Mouse (Mus musculus): Measurements from ENCODE around the gene Myl9. TPM values are rescaled to one million over a fixed set of nuclear protein-coding genes. Genes with fewer than 3 reads are reported as not detected.
"Not testable (repeated sequence)": the region's sequence is repeated elsewhere in the genome, so short reads cannot be mapped to it uniquely, and the experiment has no call there.

Myl9 gene
- polyA plus RNA-seq, 1 experiment = 442 TPM

DNA sequence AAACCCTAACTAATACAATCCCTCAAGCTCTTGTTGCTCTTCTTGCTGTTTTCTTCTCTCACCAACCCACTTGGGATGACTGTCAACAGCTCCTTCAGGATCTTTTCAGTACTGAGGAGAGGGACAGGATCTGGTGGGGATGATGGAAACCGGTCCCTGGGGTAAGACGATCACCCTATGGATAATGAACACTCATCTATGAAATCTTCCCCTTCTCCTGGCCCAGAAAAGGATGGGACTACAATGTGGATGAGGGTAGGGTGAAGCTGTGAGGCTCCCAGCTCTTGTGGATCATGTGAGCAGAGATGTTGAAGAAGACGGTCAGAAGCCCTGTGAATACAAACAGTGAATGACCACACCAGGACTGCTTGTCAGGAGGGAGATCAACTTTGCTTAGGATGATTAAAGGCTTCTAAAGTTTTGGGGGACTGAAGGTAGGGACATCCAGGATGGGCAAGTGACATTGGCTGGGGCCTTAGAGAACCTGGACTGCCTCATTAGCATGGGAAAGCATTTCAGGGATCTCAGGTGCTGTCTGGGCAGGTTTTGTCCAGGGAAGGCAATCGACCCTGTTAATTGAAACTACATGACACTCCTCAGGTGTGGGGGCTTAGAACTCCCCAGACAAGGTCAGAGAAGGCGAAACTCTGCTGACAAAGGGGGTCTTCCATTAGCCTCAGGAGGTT lies 12.0 kb downstream of the Myl9 start:
- no peak for TF ChIP-seq REST (IDR thresholded peaks at IDR 0.05; ENCODE audit: insufficient read depth, insufficient read length)
- no peak for TF ChIP-seq MAX (IDR thresholded peaks at IDR 0.05; ENCODE audit: low read depth)
- no peak overlapping the region for H3K4me2 ChIP-seq (ENCODE audit: low read depth)
- no peaks in the 10 kb centered on the region for H3K27me3 ChIP-seq (ENCODE audit: control insufficient read depth, insufficient read depth, insufficient read length)
- H3K36me3 ChIP-seq (ENCODE audit: control insufficient read depth, insufficient read depth) = no peaks in the 10 kb centered on the region
- no peak overlapping the region for H3ac ChIP-seq (ENCODE audit: control insufficient read depth, insufficient read length)
- no peaks in the 10 kb centered on the region for H3K79me2 ChIP-seq (ENCODE audit: control insufficient read depth, insufficient read depth)
- H3K4me3 ChIP-seq = no peak overlapping the region

DNA sequence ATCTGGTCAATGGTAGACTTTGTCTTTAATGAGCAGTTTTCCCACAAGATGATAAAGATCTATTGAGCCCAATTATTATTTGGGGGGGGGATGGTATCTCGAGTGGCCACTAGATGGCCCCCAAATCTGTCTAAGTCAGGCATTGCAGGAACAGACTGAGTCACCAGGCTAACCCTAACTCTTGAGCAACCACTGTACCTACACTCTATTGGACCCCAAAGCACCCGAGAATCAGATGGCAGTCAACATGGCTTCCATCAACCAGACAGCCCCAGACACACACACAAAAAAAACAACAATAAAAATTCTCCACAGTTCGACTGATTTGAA lies 12.5 kb downstream of the Myl9 start:
- H3K4me2 ChIP-seq (ENCODE audit: low read depth) = no peak overlapping the region
- no peaks in the 10 kb centered on the region for H3K27me3 ChIP-seq (ENCODE audit: control insufficient read depth, insufficient read depth, insufficient read length)
- H3ac ChIP-seq (ENCODE audit: control insufficient read depth, insufficient read length) = no peak overlapping the region
- TF ChIP-seq MAX (IDR thresholded peaks at IDR 0.05; ENCODE audit: low read depth) (no peak), MYOG (IDR thresholded peaks at IDR 0.05; ENCODE audit: control insufficient read depth in 1 of 3, insufficient read depth in 1 of 3, insufficient read length in 2 of 3, low read depth in 2 of 3) (no peak), CEBPB (IDR thresholded peaks at IDR 0.05; ENCODE audit: insufficient read depth, poor library complexity, severe bottlenecking) (peak; percentile 49; the same call in 1 of the 2 replicates)
- no peaks in the 10 kb centered on the region for H3K79me2 ChIP-seq (ENCODE audit: control insufficient read depth, insufficient read depth)
- no peak overlapping the region for H3K4me3 ChIP-seq
- H3K36me3 ChIP-seq (ENCODE audit: control insufficient read depth, insufficient read depth) = no peaks in the 10 kb centered on the region

DNA sequence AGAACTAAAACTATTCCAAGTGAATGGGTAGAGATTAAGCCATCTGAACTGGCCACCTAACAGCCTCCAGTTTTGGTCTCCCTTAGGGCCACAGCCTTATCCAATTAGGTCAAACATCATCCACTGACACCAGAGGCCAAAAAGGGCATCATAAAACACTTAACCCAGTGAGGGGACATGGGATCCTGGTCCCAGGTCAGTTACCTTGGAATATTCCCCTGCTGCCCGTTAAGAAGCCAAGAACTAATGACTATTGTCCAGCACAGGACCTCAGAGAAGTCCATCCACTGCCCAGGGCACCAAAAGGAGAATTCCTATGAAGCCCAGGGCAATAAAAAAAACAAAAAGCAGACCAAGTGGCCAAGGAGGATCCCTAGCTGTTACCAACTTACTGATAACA lies 13.6 kb downstream of the Myl9 start:
- Histone ChIP-seq H3K4me2 (ENCODE audit: low read depth) (no peak overlapping the region), H3K27me3 (ENCODE audit: control insufficient read depth, insufficient read depth, insufficient read length) (no peaks in the 10 kb centered on the region), H3K36me3 (ENCODE audit: control insufficient read depth, insufficient read depth) (no peaks in the 10 kb centered on the region), H3ac (ENCODE audit: control insufficient read depth, insufficient read length) (no peak overlapping the region), H3K79me2 (ENCODE audit: control insufficient read depth, insufficient read depth) (no peaks in the 10 kb centered on the region), H3K4me3 (no peak overlapping the region)
- no peak for TF ChIP-seq TCF12 (IDR thresholded peaks at IDR 0.05; ENCODE audit: insufficient read depth, poor library complexity, severe bottlenecking)
- TF ChIP-seq CEBPB (IDR thresholded peaks at IDR 0.05; ENCODE audit: insufficient read depth, poor library complexity, severe bottlenecking) = no peak
- no peak for TF ChIP-seq SRF (IDR thresholded peaks at IDR 0.05; ENCODE audit: control insufficient read depth, insufficient read length, low read depth)
- no peak for TF ChIP-seq MYOG (IDR thresholded peaks at IDR 0.05; ENCODE audit: control insufficient read depth in 1 of 3, insufficient read depth in 1 of 3, insufficient read length in 2 of 3, low read depth in 2 of 3)
- no peak for TF ChIP-seq REST (IDR thresholded peaks at IDR 0.05; ENCODE audit: insufficient read depth, insufficient read length)
- no peak for TF ChIP-seq MYOD1 (IDR thresholded peaks at IDR 0.05; ENCODE audit: control insufficient read depth in 1 of 3, insufficient read length in 2 of 3, low read depth in 2 of 3)
- TF ChIP-seq TCF3 (IDR thresholded peaks at IDR 0.05; ENCODE audit: insufficient read length, low read depth) = no peak
- no peak for TF ChIP-seq POLR2A (IDR thresholded peaks at IDR 0.05; ENCODE audit: insufficient read length, low read depth)

- H3K79me2 ChIP-seq (ENCODE audit: control insufficient read depth, insufficient read depth) = no peaks in the 10 kb centered on the region
- H3K4me3 ChIP-seq = no peak overlapping the region
- no peaks in the 10 kb centered on the region for H3K27me3 ChIP-seq (ENCODE audit: control insufficient read depth, insufficient read depth, insufficient read length)
- no peak overlapping the region for H3K4me2 ChIP-seq (ENCODE audit: low read depth)
- H3K36me3 ChIP-seq (ENCODE audit: control insufficient read depth, insufficient read depth) = no peaks in the 10 kb centered on the region
- TF ChIP-seq POLR2A (IDR thresholded peaks at IDR 0.05; ENCODE audit: insufficient read length, low read depth) (no peak), TCF12 (IDR thresholded peaks at IDR 0.05; ENCODE audit: insufficient read depth, poor library complexity, severe bottlenecking) (no peak), SRF (IDR thresholded peaks at IDR 0.05; ENCODE audit: control insufficient read depth, insufficient read length, low read depth) (no peak), MYOG (IDR thresholded peaks at IDR 0.05; ENCODE audit: control insufficient read depth in 1 of 3, insufficient read depth in 1 of 3, insufficient read length in 2 of 3, low read depth in 2 of 3) (no peak), MAX (IDR thresholded peaks at IDR 0.05; ENCODE audit: low read depth) (no peak), CEBPB (IDR thresholded peaks at IDR 0.05; ENCODE audit: insufficient read depth, poor library complexity, severe bottlenecking) (no peak), E2F4 (IDR thresholded peaks at IDR 0.05; ENCODE audit: insufficient read depth) (no peak), USF1 (IDR thresholded peaks at IDR 0.05; ENCODE audit: low read depth) (no peak)
- no peak overlapping the region for H3ac ChIP-seq (ENCODE audit: control insufficient read depth, insufficient read length)
These were observed 23.3 kb downstream of the Myl9 start for GRCm38 (mm10) chr2:156798516-156798915.

DNA sequence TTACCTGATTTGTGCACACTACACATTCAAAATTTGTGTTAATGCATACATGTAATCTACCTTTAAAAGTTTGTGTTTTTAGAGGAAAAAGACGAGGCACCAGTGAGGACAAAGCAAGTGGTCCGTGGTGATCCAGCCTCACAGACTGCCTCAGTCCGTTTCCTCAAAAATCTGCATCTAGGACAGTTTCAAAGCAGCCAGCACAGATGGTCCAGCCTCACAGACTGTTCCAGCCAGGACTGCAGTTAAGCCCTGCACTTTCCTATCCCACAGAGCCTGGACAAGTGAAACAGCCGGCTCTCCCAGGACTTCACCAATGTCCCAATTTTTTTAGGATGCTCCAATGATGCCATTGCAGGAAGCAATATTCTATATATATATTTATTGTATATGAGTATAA lies 25.8 kb downstream of the Myl9 start:
- no peaks in the 10 kb centered on the region for H3K27me3 ChIP-seq (ENCODE audit: control insufficient read depth, insufficient read depth, insufficient read length)
- no peak overlapping the region for H3K4me3 ChIP-seq
- H3K4me2 ChIP-seq (ENCODE audit: low read depth) = no peak overlapping the region
- TF ChIP-seq MYOG (IDR thresholded peaks at IDR 0.05; ENCODE audit: control insufficient read depth in 1 of 3, insufficient read depth in 1 of 3, insufficient read length in 2 of 3, low read depth in 2 of 3) (no peak), MYOD1 (IDR thresholded peaks at IDR 0.05; ENCODE audit: control insufficient read depth in 1 of 3, insufficient read length in 2 of 3, low read depth in 2 of 3) (no peak), REST (IDR thresholded peaks at IDR 0.05; ENCODE audit: insufficient read depth, insufficient read length) (no peak), SRF (IDR thresholded peaks at IDR 0.05; ENCODE audit: control insufficient read depth, insufficient read length, low read depth) (no peak), POLR2AphosphoS2 (IDR thresholded peaks at IDR 0.05; ENCODE audit: insufficient read length, low read depth) (no peak)
- H3K36me3 ChIP-seq (ENCODE audit: control insufficient read depth, insufficient read depth) = no peaks in the 10 kb centered on the region
- H3K79me2 ChIP-seq (ENCODE audit: control insufficient read depth, insufficient read depth) = no peaks in the 10 kb centered on the region
- H3ac ChIP-seq (ENCODE audit: control insufficient read depth, insufficient read length) = no peak overlapping the region

DNA sequence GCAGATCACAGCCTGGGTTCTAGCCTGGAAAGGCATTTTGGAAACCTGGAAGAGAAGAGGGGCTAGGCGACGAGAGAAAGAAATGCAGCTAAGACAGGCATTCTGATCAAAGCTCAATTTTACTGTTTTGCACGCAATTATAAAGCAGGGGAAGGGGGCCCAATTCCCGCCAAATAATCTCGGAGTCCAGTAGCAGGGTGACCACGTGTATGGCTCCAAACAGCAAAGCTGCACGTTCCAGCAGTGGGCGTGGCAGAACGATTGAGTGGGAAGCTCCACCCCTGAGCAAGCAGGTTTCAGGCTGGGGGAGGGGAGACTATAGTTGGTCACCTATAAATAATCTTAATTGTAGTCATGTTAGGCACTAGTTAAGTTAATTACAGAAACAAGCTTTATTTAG lies 26.9 kb downstream of the Myl9 start:
- not testable (repeated sequence) for H3K27me3 ChIP-seq (ENCODE audit: control insufficient read depth, insufficient read depth, insufficient read length); H3K4me2 ChIP-seq (ENCODE audit: low read depth); H3K36me3 ChIP-seq (ENCODE audit: control insufficient read depth, insufficient read depth); H3ac ChIP-seq (ENCODE audit: control insufficient read depth, insufficient read length); H3K79me2 ChIP-seq (ENCODE audit: control insufficient read depth, insufficient read depth); H3K4me3 ChIP-seq
